Mouse (Mus musculus) heart, postnatal 25 days (tissue): Measurements from ENCODE around the gene Nipa1. TPM values are rescaled to one million over a fixed set of nuclear protein-coding genes. Genes with fewer than 3 reads are reported as not detected.

ENCODE experiments used
- DNase-seq: peaks from one replicate; pipeline ENCODE4 v3.0.0; 2022; ENCODE audit warnings: low spot score
- intact Hi-C: fragments of 180-260 bp; cut with DNase I; formaldehyde crosslinking; loops from one replicate; pipeline ENCODE4 v1.15.1; 2025
- total RNA-seq, 2 experiments: library from RNA; stranded (reverse); gene quantifications; 2 replicates each; pipeline ENCODE4 v1.2.3; 2021

The Nipa1 gene
- total RNA-seq, 2 experiments from 2014 or later, result 5.1 to 5.7 TPM

DNA sequence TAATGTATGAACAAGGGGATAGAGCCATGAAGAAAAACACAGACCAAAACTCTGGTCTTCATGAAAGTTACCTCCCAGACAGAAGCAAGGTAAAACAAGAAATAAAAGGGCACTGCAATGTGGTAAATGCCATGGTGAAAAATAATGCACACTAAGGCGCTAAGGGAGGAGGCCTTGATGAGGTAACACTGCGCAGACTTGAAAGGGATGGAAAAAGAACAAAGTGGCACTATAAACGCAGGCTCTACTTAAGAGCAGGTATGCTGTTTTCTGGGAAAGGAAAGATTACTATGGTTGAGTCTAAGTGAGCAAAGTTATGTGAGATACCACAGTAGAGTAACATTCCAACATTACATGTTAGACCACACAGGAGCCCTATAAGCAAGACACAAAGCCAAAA lies 60.0 kb downstream of the Nipa1 start:
- intact Hi-C loops, result loop anchor here (5.0 kb wide), 1 partner anchor 88 kb away; no protein-coding TSS in a partner anchor
- no peak for DNase-seq

DNA sequence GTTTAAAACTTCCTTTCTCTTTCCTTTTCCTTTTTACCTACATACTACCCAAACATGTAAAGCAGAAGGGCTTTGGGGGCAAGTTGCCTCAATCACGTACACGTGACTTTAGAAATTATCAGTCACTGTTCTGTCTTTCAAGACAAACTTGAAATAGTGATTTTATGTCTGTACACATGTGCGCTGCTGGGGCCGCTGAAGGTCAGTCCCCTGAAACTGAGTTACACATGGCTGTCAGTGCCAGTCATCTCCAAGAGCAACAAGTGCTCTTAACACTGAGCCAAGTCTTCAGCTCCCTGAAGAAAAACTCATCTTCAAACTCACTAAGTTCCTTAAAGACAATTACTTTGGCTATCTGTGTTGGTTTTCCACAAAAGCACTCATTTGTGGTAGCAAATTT lies 61.8 kb downstream of the Nipa1 start:
- intact Hi-C loops, result loop anchor here (2.0 kb wide), 1 partner anchor 17 kb away; no protein-coding TSS in a partner anchor
- DNase-seq, result no peak

DNA sequence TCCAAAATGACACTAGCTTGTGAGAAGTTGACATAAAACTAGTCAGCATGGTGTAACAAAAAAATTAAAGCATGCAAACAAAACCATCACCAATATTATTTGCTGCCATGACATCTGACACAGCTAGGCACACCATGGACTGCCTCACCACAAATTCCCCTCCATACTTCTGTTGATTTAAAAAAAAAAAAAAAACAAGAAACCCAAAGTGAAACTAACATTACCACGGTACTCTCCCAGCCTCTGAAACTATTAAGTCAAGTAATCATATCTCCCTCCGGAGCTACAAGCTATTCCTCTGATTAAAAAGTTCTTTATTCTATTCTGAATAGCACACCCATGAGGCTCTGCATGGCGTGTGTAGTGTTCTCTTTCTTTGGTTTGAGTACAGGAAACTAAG lies 62.6 kb downstream of the Nipa1 start:
- intact Hi-C loops, result loop anchor here (2.0 kb wide), 1 partner anchor 16 kb away; no protein-coding TSS in a partner anchor
- DNase-seq, result no peak

DNA sequence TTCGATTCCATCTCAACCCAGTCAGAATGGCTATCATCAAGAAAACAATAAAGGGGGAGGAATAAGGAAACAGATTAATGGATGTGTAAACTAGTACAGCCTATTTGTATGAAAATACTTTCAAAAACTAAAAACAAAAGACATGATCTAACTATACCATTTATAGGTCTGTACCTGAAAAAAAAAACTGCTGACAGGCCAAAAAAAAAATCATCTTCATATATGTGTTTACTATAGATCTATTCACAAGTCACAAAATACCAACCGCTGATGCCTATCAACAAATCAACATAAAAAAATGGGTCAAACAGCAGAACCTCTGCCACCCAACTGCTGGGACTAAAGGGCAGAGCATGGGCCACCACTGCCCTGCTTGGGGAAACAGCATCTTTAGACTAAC lies 63.7 kb downstream of the Nipa1 start:
- no peak for DNase-seq
- intact Hi-C loops, result loop anchor here (2.0 kb wide), 1 partner anchor 15 kb away; no protein-coding TSS in a partner anchor

- no peak for DNase-seq
- intact Hi-C loops, result no loop called here
Observed at GRCm38 (mm10) chr7:55938341-55938740, 81.4 kb downstream of the Nipa1 start.

- intact Hi-C loops, result no loop called here
- DNase-seq, result no peak
Observed at GRCm38 (mm10) chr7:55935025-55935424, 84.7 kb downstream of the Nipa1 start.

DNA sequence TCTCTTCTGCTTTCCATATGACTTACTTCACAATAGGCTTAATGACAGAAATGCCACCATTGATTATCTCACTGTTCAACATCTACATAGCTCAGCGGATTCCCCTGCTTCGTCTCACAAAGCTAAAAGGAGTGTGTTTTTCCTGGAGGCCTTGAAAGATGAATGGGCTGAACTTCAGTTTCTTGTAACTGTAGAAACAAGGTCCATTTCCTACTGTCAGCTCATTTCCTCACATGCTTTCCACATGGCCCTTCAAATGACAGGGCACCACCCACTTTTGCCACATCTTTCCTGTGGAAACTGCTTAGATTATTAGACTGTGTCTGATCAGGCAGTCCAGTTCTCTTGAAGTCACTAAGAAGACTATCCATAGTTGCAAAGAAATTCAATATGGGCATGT lies 91.1 kb downstream of the Nipa1 start:
- intact Hi-C loops, result no loop called here
- no peak for DNase-seq

Other genes with a start within 250 kb of the Nipa1 start
- gene Tubgcp5, start 225.8 kb downstream of the Nipa1 start, total RNA-seq, result 10 to 100 TPM; 10.6 to 11.0 TPM
- gene Cyfip1, start 178.2 kb downstream of the Nipa1 start, total RNA-seq, result 10 to 100 TPM; 37.3 to 42.1 TPM
- gene Nipa2, start 57.5 kb downstream of the Nipa1 start, total RNA-seq, result 10 to 100 TPM; 32.1 to 43.5 TPM
- gene Herc2, start 30.2 kb upstream of the Nipa1 start, total RNA-seq, result 10 to 100 TPM; 38.7 to 41.4 TPM
- gene Oca2, start 219.8 kb upstream of the Nipa1 start, total RNA-seq, result not detected